Mouse (Mus musculus): ENCODE measurements around the gene Mpnd. TPM values are rescaled to one million over a fixed set of nuclear protein-coding genes. Genes with fewer than 3 reads are reported as not detected.

The Mpnd gene
- polyA plus RNA-seq (2014; fragmentation: Nextera tagmentation; extraction: Ambion mirVana), result 110 and 115 TPM in 2 replicates

- peaks cover 6% of the 10 kb centered on the region; the same call in 1 of the 2 replicates for H3K27me3 ChIP-seq (replicated peaks; ENCODE audit: control insufficient read depth, insufficient read depth, low read length)
- peak within 1 kb of the TSS; percentile 42 for H3K4me2 ChIP-seq (ENCODE audit: low read length)
- no peaks in the 10 kb centered on the region for H3K9me3 ChIP-seq (ENCODE audit: control insufficient read depth, low read length)
- no peak for DNase-seq (ENCODE audit: low spot score)
- ATAC-seq (replicated peaks; ENCODE audit: low FRiP score, low TSS enrichment, low read depth), result no peak
- peak within 1 kb of the TSS; percentile 27; the same call in 1 of the 2 replicates for H3K9ac ChIP-seq (ENCODE audit: low read length)
- 38% methylated on average over 13 of the region's 13 CpGs for WGBS
- H3K4me1 ChIP-seq (replicated peaks; ENCODE audit: control insufficient read depth, insufficient read depth, low read length), result peaks cover 19% of the 10 kb centered on the region
- no peak within 1 kb of the TSS for H3K27ac ChIP-seq (ENCODE audit: low read depth)
- no peaks in the 10 kb centered on the region for H3K36me3 ChIP-seq (ENCODE audit: control insufficient read depth, insufficient read depth, low read length)
- H3K4me3 ChIP-seq (ENCODE audit: low read depth, low read length), result peak within 1 kb of the TSS; percentile 24
These were observed at the start of gene Mpnd, which contains the start of gene Stap2 for GRCm38 (mm10) chr17:56005415-56006061. Gene Mpnd (plus strand): TSS chr17:56005711. Gene Stap2 (minus strand): TSS chr17:56005584.

GRCm38 (mm10) chr17:55956129-55956528 lies 49.4 kb upstream of the Mpnd start:
- Histone ChIP-seq H3K4me1 (replicated peaks; ENCODE audit: control insufficient read depth, insufficient read depth, low read length) (peaks cover 8% of the 10 kb centered on the region; the same call in 1 of the 2 replicates), H3K36me3 (ENCODE audit: control insufficient read depth, insufficient read depth, low read length) (peaks cover 7% of the 10 kb centered on the region), H3K4me3 (ENCODE audit: low read depth, low read length) (peak overlapping the region; percentile 34), H3K27me3 (replicated peaks; ENCODE audit: control insufficient read depth, insufficient read depth, low read length) (no peaks in the 10 kb centered on the region), H3K27ac (ENCODE audit: low read depth) (no peak overlapping the region), H3K9ac (ENCODE audit: low read length) (peak overlapping the region; percentile 1; the same call in 1 of the 2 replicates), H3K9me3 (ENCODE audit: control insufficient read depth, low read length) (no peaks in the 10 kb centered on the region), H3K4me2 (ENCODE audit: low read length) (peak overlapping the region; percentile 46)
- DNase-seq (ENCODE audit: low spot score), result peak; percentile 88
- 2% methylated on average over 26 of the region's 26 CpGs for WGBS
- ATAC-seq (replicated peaks; ENCODE audit: low FRiP score, low TSS enrichment, low read depth), result peak; percentile 36

GRCm38 (mm10) chr17:55956591-55956990 lies 48.9 kb upstream of the Mpnd start:
- H3K4me2 ChIP-seq (ENCODE audit: low read length), result peak overlapping the region; percentile 46
- H3K4me3 ChIP-seq (ENCODE audit: low read depth, low read length), result peak overlapping the region; percentile 34; the same call in 1 of the 2 replicates
- no peaks in the 10 kb centered on the region for H3K27me3 ChIP-seq (replicated peaks; ENCODE audit: control insufficient read depth, insufficient read depth, low read length)
- H3K9ac ChIP-seq (ENCODE audit: low read length), result peak overlapping the region; percentile 0; the same call in 1 of the 2 replicates
- no peaks in the 10 kb centered on the region for H3K9me3 ChIP-seq (ENCODE audit: control insufficient read depth, low read length)
- no peak overlapping the region for H3K27ac ChIP-seq (ENCODE audit: low read depth)
- H3K4me1 ChIP-seq (replicated peaks; ENCODE audit: control insufficient read depth, insufficient read depth, low read length), result peaks cover 8% of the 10 kb centered on the region; the same call in 1 of the 2 replicates
- DNase-seq (ENCODE audit: low spot score) (no peak), ATAC-seq (replicated peaks; ENCODE audit: low FRiP score, low TSS enrichment, low read depth) (peak; percentile 3; the same call in 1 of the 2 replicates)
- WGBS, result 38% methylated on average over 6 of the region's 6 CpGs
- peaks cover 11% of the 10 kb centered on the region for H3K36me3 ChIP-seq (ENCODE audit: control insufficient read depth, insufficient read depth, low read length)

GRCm38 (mm10) chr17:55957168-55957567 lies 48.3 kb upstream of the Mpnd start:
- no peak for ATAC-seq (replicated peaks; ENCODE audit: low FRiP score, low TSS enrichment, low read depth)
- WGBS, result 16% methylated on average over 9 of the region's 9 CpGs
- Histone ChIP-seq H3K4me2 (ENCODE audit: low read length) (no peak overlapping the region), H3K9me3 (ENCODE audit: control insufficient read depth, low read length) (no peaks in the 10 kb centered on the region), H3K4me3 (ENCODE audit: low read depth, low read length) (no peak overlapping the region), H3K4me1 (replicated peaks; ENCODE audit: control insufficient read depth, insufficient read depth, low read length) (peaks cover 8% of the 10 kb centered on the region; the same call in 1 of the 2 replicates), H3K36me3 (ENCODE audit: control insufficient read depth, insufficient read depth, low read length) (peaks cover 16% of the 10 kb centered on the region), H3K27me3 (replicated peaks; ENCODE audit: control insufficient read depth, insufficient read depth, low read length) (no peaks in the 10 kb centered on the region), H3K9ac (ENCODE audit: low read length) (no peak overlapping the region), H3K27ac (ENCODE audit: low read depth) (no peak overlapping the region)
- DNase-seq (ENCODE audit: low spot score), result peak; percentile 90

- 83% methylated on average over 12 of the region's 13 CpGs for WGBS
- H3K27ac ChIP-seq (ENCODE audit: low read depth), result 0 out of 2 replicates have a peak overlapping the region, but pooled peaks have one; percentile 98
- DNase-seq (ENCODE audit: low spot score), result peak; percentile 10
These were observed 47.6 kb upstream of the Mpnd start for GRCm38 (mm10) chr17:55957726-55958583.

GRCm38 (mm10) chr17:55958584-55958886 lies 47.0 kb upstream of the Mpnd start:
- Histone ChIP-seq H3K4me2 (ENCODE audit: low read length) (peak overlapping the region; percentile 84), H3K27me3 (replicated peaks; ENCODE audit: control insufficient read depth, insufficient read depth, low read length) (no peaks in the 10 kb centered on the region), H3K9ac (ENCODE audit: low read length) (peak overlapping the region; percentile 62), H3K4me3 (ENCODE audit: low read depth, low read length) (peak overlapping the region; percentile 63), H3K9me3 (ENCODE audit: control insufficient read depth, low read length) (no peaks in the 10 kb centered on the region), H3K36me3 (ENCODE audit: control insufficient read depth, insufficient read depth, low read length) (peaks cover 19% of the 10 kb centered on the region), H3K4me1 (replicated peaks; ENCODE audit: control insufficient read depth, insufficient read depth, low read length) (peaks cover 12% of the 10 kb centered on the region; the same call in 1 of the 2 replicates), H3K27ac (ENCODE audit: low read depth) (peak overlapping the region; percentile 98)
- no peak for DNase-seq (ENCODE audit: low spot score)
- no peak for ATAC-seq (replicated peaks; ENCODE audit: low FRiP score, low TSS enrichment, low read depth)
- 20% methylated on average over 2 of the region's 2 CpGs for WGBS

More at GRCm38 (mm10) chr17:55957726-55958583, 47.6 kb upstream of the Mpnd start:
- peak overlapping the region; percentile 62 for H3K9ac ChIP-seq (ENCODE audit: low read length)
- H3K9me3 ChIP-seq (ENCODE audit: control insufficient read depth, low read length), result no peaks in the 10 kb centered on the region
- H3K4me2 ChIP-seq (ENCODE audit: low read length), result peak overlapping the region; percentile 84
- H3K36me3 ChIP-seq (ENCODE audit: control insufficient read depth, insufficient read depth, low read length), result peaks cover 19% of the 10 kb centered on the region
- no peaks in the 10 kb centered on the region for H3K27me3 ChIP-seq (replicated peaks; ENCODE audit: control insufficient read depth, insufficient read depth, low read length)
- peak overlapping the region; percentile 63 for H3K4me3 ChIP-seq (ENCODE audit: low read depth, low read length)
- peaks cover 8% of the 10 kb centered on the region; the same call in 1 of the 2 replicates for H3K4me1 ChIP-seq (replicated peaks; ENCODE audit: control insufficient read depth, insufficient read depth, low read length)
- ATAC-seq (replicated peaks; ENCODE audit: low FRiP score, low TSS enrichment, low read depth), result no peak

- peaks cover 20% of the 10 kb centered on the region for H3K36me3 ChIP-seq (ENCODE audit: control insufficient read depth, insufficient read depth, low read length)
- H3K9ac ChIP-seq (ENCODE audit: low read length), result peak within 1 kb of the TSS; percentile 62
- WGBS, result under 1% methylated on average over 45 of the region's 46 CpGs
- peak within 1 kb of the TSS; percentile 84 for H3K4me2 ChIP-seq (ENCODE audit: low read length)
- ATAC-seq (replicated peaks; ENCODE audit: low FRiP score, low TSS enrichment, low read depth) (peak; percentile 92), DNase-seq (ENCODE audit: low spot score) (peak; percentile 97)
- H3K27me3 ChIP-seq (replicated peaks; ENCODE audit: control insufficient read depth, insufficient read depth, low read length), result no peaks in the 10 kb centered on the region
- H3K4me1 ChIP-seq (replicated peaks; ENCODE audit: control insufficient read depth, insufficient read depth, low read length), result peaks cover 12% of the 10 kb centered on the region; the same call in 1 of the 2 replicates
- H3K4me3 ChIP-seq (ENCODE audit: low read depth, low read length), result peak within 1 kb of the TSS; percentile 63
- no peaks in the 10 kb centered on the region for H3K9me3 ChIP-seq (ENCODE audit: control insufficient read depth, low read length)
- H3K27ac ChIP-seq (ENCODE audit: low read depth), result peak within 1 kb of the TSS; percentile 98
These were observed 46.4 kb upstream of the Mpnd start, which contains the start of gene Yju2 for GRCm38 (mm10) chr17:55958918-55959728. Gene Yju2 (plus strand): TSS chr17:55959099.

Measured in intestine, embryonic 14.5 days (tissue).